In the genomic region with DNA sequence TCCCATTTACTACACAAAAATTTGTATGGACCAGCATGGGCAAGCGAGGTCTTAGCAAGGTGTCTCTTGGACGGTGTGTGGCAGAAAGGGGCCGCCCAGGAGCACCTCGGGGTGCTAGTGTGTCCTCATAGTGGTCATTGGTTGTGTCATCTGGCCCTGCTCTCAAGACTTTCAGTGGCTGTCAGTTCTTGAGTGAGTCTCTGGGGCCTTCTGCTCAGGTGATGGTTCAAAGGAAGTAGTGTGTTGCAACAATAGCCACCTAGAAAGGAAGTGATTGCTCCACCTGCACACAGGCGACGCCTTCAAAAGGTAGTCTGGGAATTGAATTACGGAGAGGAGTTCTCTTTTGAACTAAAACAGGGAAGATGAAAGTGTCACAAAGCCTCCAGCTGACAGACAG, we compare ENCODE assay signal across 16 mouse cellular contexts. TPM values are rescaled to one million over a fixed set of nuclear protein-coding genes. Genes with fewer than 3 reads are reported as not detected.
DNase-seq lines count a peak whose midpoint lies in the region; ATAC-seq and TF ChIP-seq lines count a peak whose summit lies in the region.
"Had no signal": no experiment of that assay in that cellular context is flagged by ENCODE, and none has a peak within 500 bp of the region (broad histone marks: within the 10 kb centered on the region; RNA-seq: fewer than 3 reads in every experiment).

No protein-coding gene starts in this region.

- no peak overlapping the region for H3K27ac ChIP-seq in hindbrain, embryonic 13.5 days
- H3K27ac ChIP-seq in hindbrain, embryonic 11.5 days (ENCODE audit: low read depth, low read length) = no peak overlapping the region
- H3K27ac ChIP-seq in forebrain, embryonic 16.5 days (ENCODE audit: low read length) = no peak overlapping the region
- no peak overlapping the region for H3K27ac ChIP-seq in intestine, postnatal 0 days (ENCODE audit: low read depth, low read length)
- no peak overlapping the region for H3K27ac ChIP-seq in neural tube, embryonic 14.5 days (ENCODE audit: low read depth, low read length)
- H3K27ac ChIP-seq: heart, embryonic 13.5 days; liver, embryonic 14.5 days; stomach, embryonic 15.5 days had no signal

- peaks cover 14% of the 10 kb centered on the region; the same call in 1 of the 2 replicates for H3K36me3 ChIP-seq in hindbrain, embryonic 13.5 days
- H3K36me3 ChIP-seq in hindbrain, embryonic 11.5 days (ENCODE audit: control insufficient read depth, insufficient read depth, low read length) = no peaks in the 10 kb centered on the region
- H3K36me3 ChIP-seq in forebrain, embryonic 16.5 days (ENCODE audit: control insufficient read depth, insufficient read depth) = peaks cover 4% of the 10 kb centered on the region; the same call in 1 of the 2 replicates
- H3K36me3 ChIP-seq in intestine, postnatal 0 days (ENCODE audit: control insufficient read depth, insufficient read depth) = no peaks in the 10 kb centered on the region
- no peaks in the 10 kb centered on the region for H3K36me3 ChIP-seq in neural tube, embryonic 14.5 days (ENCODE audit: control insufficient read depth, insufficient read depth, low read length)
- H3K36me3 ChIP-seq: heart, embryonic 13.5 days; stomach, embryonic 15.5 days had no signal

- no peaks in the 10 kb centered on the region for H3K27me3 ChIP-seq in hindbrain, embryonic 13.5 days
- no peaks in the 10 kb centered on the region for H3K27me3 ChIP-seq in hindbrain, embryonic 11.5 days (ENCODE audit: control insufficient read depth, insufficient read depth, low read length)
- no peaks in the 10 kb centered on the region for H3K27me3 ChIP-seq in forebrain, embryonic 16.5 days (replicated peaks; ENCODE audit: control insufficient read depth, insufficient read depth, low read length)
- peaks cover 8% of the 10 kb centered on the region for H3K27me3 ChIP-seq in intestine, postnatal 0 days (replicated peaks; ENCODE audit: control insufficient read depth, insufficient read depth, low read length)
- H3K27me3 ChIP-seq in neural tube, embryonic 14.5 days (ENCODE audit: control insufficient read depth, insufficient read depth, low read length) = no peaks in the 10 kb centered on the region

- no peaks in the 10 kb centered on the region for H3K9me3 ChIP-seq in hindbrain, embryonic 13.5 days
- H3K9me3 ChIP-seq in hindbrain, embryonic 11.5 days (ENCODE audit: control insufficient read depth, low read length) = no peaks in the 10 kb centered on the region
- no peaks in the 10 kb centered on the region for H3K9me3 ChIP-seq in forebrain, embryonic 16.5 days (ENCODE audit: control insufficient read depth, low read length)
- no peaks in the 10 kb centered on the region for H3K9me3 ChIP-seq in intestine, postnatal 0 days (ENCODE audit: control insufficient read depth)
- H3K9me3 ChIP-seq in neural tube, embryonic 14.5 days (ENCODE audit: control insufficient read depth, low read length) = no peaks in the 10 kb centered on the region
- H3K9me3 ChIP-seq: heart, embryonic 13.5 days; stomach, embryonic 15.5 days had no signal

- peaks cover 76% of the 10 kb centered on the region for H3K4me1 ChIP-seq in hindbrain, embryonic 13.5 days (replicated peaks)
- 0 out of 2 replicates have a peak, but pooled peaks cover 2% of the 10 kb centered on the region for H3K4me1 ChIP-seq in hindbrain, embryonic 11.5 days (replicated peaks; ENCODE audit: control insufficient read depth, insufficient read depth, low read length)
- peaks cover 72% of the 10 kb centered on the region for H3K4me1 ChIP-seq in forebrain, embryonic 16.5 days (replicated peaks; ENCODE audit: control insufficient read depth, insufficient read depth, low read length)
- H3K4me1 ChIP-seq in intestine, postnatal 0 days (replicated peaks; ENCODE audit: control insufficient read depth, insufficient read depth, low read length) = no peaks in the 10 kb centered on the region; the same call in 1 of the 2 replicates
- H3K4me1 ChIP-seq in neural tube, embryonic 14.5 days (ENCODE audit: control insufficient read depth, insufficient read depth, low read length) = peaks cover 52% of the 10 kb centered on the region
- H3K4me1 ChIP-seq: stomach, embryonic 15.5 days had no signal

- no peak for TF ChIP-seq CTCF in intestine, postnatal 0 days (IDR thresholded peaks at IDR 0.05; ENCODE audit: low read depth)

- DNase-seq in hindbrain, embryonic 11.5 days (ENCODE audit: low spot score) = no peak
- DNase-seq in heart, adult 8-10 months (ENCODE audit: low spot score) = no peak
- DNase-seq in adrenal gland, postnatal 36 days = no peak
- DNase-seq: adrenal gland, adult 2 months; B cell, adult 2 months; gastrocnemius, postnatal 25 days; kidney, postnatal 10 days; lung, postnatal 36 days; thymus, postnatal 36 days had no signal

- no peak overlapping the region for H3K9ac ChIP-seq in hindbrain, embryonic 13.5 days
- no peak overlapping the region for H3K9ac ChIP-seq in hindbrain, embryonic 11.5 days (ENCODE audit: low read depth, low read length)
- no peak overlapping the region for H3K9ac ChIP-seq in forebrain, embryonic 16.5 days (replicated peaks; ENCODE audit: low read depth, low read length)
- no peak overlapping the region for H3K9ac ChIP-seq in intestine, postnatal 0 days (ENCODE audit: low read depth, low read length)
- no peak overlapping the region for H3K9ac ChIP-seq in neural tube, embryonic 14.5 days (replicated peaks; ENCODE audit: low read depth, low read length)
- H3K9ac ChIP-seq: heart, embryonic 13.5 days; liver, embryonic 14.5 days; stomach, embryonic 15.5 days had no signal

- peak overlapping the region; percentile 95 for H3K4me2 ChIP-seq in hindbrain, embryonic 13.5 days
- no peak overlapping the region for H3K4me2 ChIP-seq in hindbrain, embryonic 11.5 days (replicated peaks; ENCODE audit: low read depth, low read length)
- peak overlapping the region; percentile 91 for H3K4me2 ChIP-seq in forebrain, embryonic 16.5 days (ENCODE audit: low read length)
- H3K4me2 ChIP-seq in intestine, postnatal 0 days (replicated peaks; ENCODE audit: low read depth) = no peak overlapping the region
- peak overlapping the region; percentile 94; the same call in 1 of the 2 replicates for H3K4me2 ChIP-seq in neural tube, embryonic 14.5 days (ENCODE audit: low read depth, low read length)
- H3K4me2 ChIP-seq: heart, embryonic 13.5 days; stomach, embryonic 15.5 days had no signal

- 90% methylated on average over 7 of the region's 7 CpGs for WGBS in hindbrain, embryonic 13.5 days
- WGBS in hindbrain, embryonic 11.5 days = 91% methylated on average over 7 of the region's 7 CpGs
- 89% methylated on average over 7 of the region's 7 CpGs for WGBS in forebrain, embryonic 16.5 days
- 64% methylated on average over 7 of the region's 7 CpGs for WGBS in intestine, postnatal 0 days
- 85% methylated on average over 7 of the region's 7 CpGs for WGBS in neural tube, embryonic 14.5 days

- ATAC-seq in hindbrain, embryonic 13.5 days (ENCODE audit: low FRiP score) = no peak
- no peak for ATAC-seq in hindbrain, embryonic 11.5 days (ENCODE audit: low FRiP score)
- no peak for ATAC-seq in forebrain, embryonic 16.5 days
- peak; percentile 58; the same call in 1 of the 2 replicates for ATAC-seq in intestine, postnatal 0 days
- ATAC-seq in neural tube, embryonic 14.5 days (ENCODE audit: low read depth) = no peak

- H3K4me3 ChIP-seq in hindbrain, embryonic 13.5 days = no peak overlapping the region
- H3K4me3 ChIP-seq in hindbrain, embryonic 11.5 days (ENCODE audit: low read depth, low read length) = no peak overlapping the region
- H3K4me3 ChIP-seq in forebrain, embryonic 16.5 days (replicated peaks; ENCODE audit: low read length) = no peak overlapping the region
- no peak overlapping the region for H3K4me3 ChIP-seq in intestine, postnatal 0 days (ENCODE audit: low read depth, low read length)
- H3K4me3 ChIP-seq in neural tube, embryonic 14.5 days (ENCODE audit: low read depth, low read length) = no peak overlapping the region
- H3K4me3 ChIP-seq: heart, embryonic 13.5 days; stomach, embryonic 15.5 days had no signal

RNA-seq across cellular contexts. Expression of gene Amer2, which starts 11.2 kb away (rescaled TPM):
- polyA plus RNA-seq in hindbrain, embryonic 13.5 days (2015; fragmentation: Nextera tagmentation; extraction: Ambion mirVana) = 22.6 and 24.5 TPM in 2 replicates
- 12.0 and 12.6 TPM in 2 replicates for polyA plus RNA-seq in hindbrain, embryonic 11.5 days (2014; fragmentation: Nextera tagmentation; extraction: Ambion mirVana)
- polyA plus RNA-seq in forebrain, embryonic 16.5 days (2015; fragmentation: Nextera tagmentation; extraction: Ambion mirVana) = 34.6 and 35.2 TPM in 2 replicates
- polyA plus RNA-seq in intestine, postnatal 0 days (2015; fragmentation: Nextera tagmentation; extraction: Ambion mirVana) = 0.33 and 0.40 TPM in 2 replicates
- polyA plus RNA-seq in neural tube, embryonic 14.5 days (2014; fragmentation: Nextera tagmentation; extraction: Ambion mirVana) = 21.3 and 21.9 TPM in 2 replicates
- not detected for total RNA-seq in heart, adult 8-10 months (2022)
- total RNA-seq in adrenal gland, postnatal 36 days (2021) = 1 to 10 TPM; 2.2 to 3.1 TPM

Comparison
In these comparisons a context has a peak if more than half of its experiments do, and no peak if none do; other contexts are left out.
1. H3K4me2 ChIP-seq: peak in hindbrain, embryonic 13.5 days (single experiment), forebrain, embryonic 16.5 days (single experiment) and neural tube, embryonic 14.5 days (single experiment); none in hindbrain, embryonic 11.5 days (single experiment) and intestine, postnatal 0 days (single experiment).